ENCODE assay signal across 39 mouse cellular contexts in genomic region chr9:65472769-65473168, GRCm38 (mm10). TPM values are rescaled to one million over a fixed set of nuclear protein-coding genes. Genes with fewer than 3 reads are reported as not detected.
"Had no signal": no experiment of that assay in that cellular context is flagged by ENCODE, and none has a peak within 500 bp of the region (broad histone marks: within the 10 kb centered on the region; RNA-seq: fewer than 3 reads in every experiment).

No protein-coding gene starts in this region.

- H3K4me3 ChIP-seq: heart, embryonic 10.5 days; heart, embryonic 12.5 days; hindbrain, embryonic 13.5 days; hindbrain, embryonic 15.5 days; kidney, embryonic 15.5 days; layer of hippocampus, adult 2 months; left cerebral cortex, adult 2 months; limb, embryonic 13.5 days; limb, embryonic 15.5 days; liver, embryonic 12.5 days had no signal

- ATAC-seq: forebrain, postnatal 0 days; hindbrain, postnatal 0 days; intestine, embryonic 16.5 days; liver, embryonic 12.5 days had no signal

- H3K4me1 ChIP-seq: heart, embryonic 10.5 days; heart, embryonic 12.5 days; hindbrain, embryonic 13.5 days; hindbrain, embryonic 15.5 days; limb, embryonic 15.5 days had no signal

- H3K9me3 ChIP-seq: heart, embryonic 10.5 days; heart, embryonic 12.5 days; hindbrain, embryonic 13.5 days; hindbrain, embryonic 15.5 days; kidney, embryonic 15.5 days; limb, embryonic 13.5 days; limb, embryonic 15.5 days; liver, embryonic 12.5 days had no signal

- H3K9ac ChIP-seq: forebrain, postnatal 0 days; heart, embryonic 12.5 days; hindbrain, embryonic 13.5 days; hindbrain, embryonic 15.5 days; kidney, embryonic 15.5 days; limb, embryonic 13.5 days; limb, embryonic 15.5 days; liver, embryonic 12.5 days had no signal

- H3K27me3 ChIP-seq: heart, embryonic 12.5 days; hindbrain, embryonic 13.5 days; hindbrain, embryonic 15.5 days; kidney, embryonic 15.5 days; limb, embryonic 13.5 days; limb, embryonic 15.5 days; liver, embryonic 12.5 days had no signal

- DNase-seq: forebrain, postnatal 0 days; gastrocnemius, postnatal 14 days; gastrocnemius, postnatal 36 days; heart, adult 18-20 months; heart, postnatal 10 days; kidney, adult 11 months; kidney, adult 2 months; kidney, adult 9 months; kidney, postnatal 25 days; kidney, postnatal 4 days; left cerebral cortex, postnatal 4 days had no signal

- H3K4me2 ChIP-seq: heart, embryonic 12.5 days; hindbrain, embryonic 13.5 days; hindbrain, embryonic 15.5 days; kidney, embryonic 15.5 days; limb, embryonic 13.5 days; limb, embryonic 15.5 days; liver, embryonic 12.5 days had no signal

- H3K27ac ChIP-seq: heart, embryonic 10.5 days; hindbrain, embryonic 13.5 days; hindbrain, embryonic 15.5 days; hindbrain, postnatal 0 days; kidney, embryonic 15.5 days; kidney, postnatal 0 days; layer of hippocampus, adult 2 months; left cerebral cortex, adult 2 months; limb, embryonic 13.5 days; limb, embryonic 15.5 days; liver, embryonic 12.5 days had no signal

RNA-seq across cellular contexts. Expression of gene Ankdd1a, which starts 47.2 kb away (rescaled TPM):
- total RNA-seq: gastrocnemius, adult 18-20 months; gastrocnemius, adult 8-10 months; gastrocnemius, postnatal 14 days; gastrocnemius, postnatal 36 days; heart, adult 18-20 months; heart, adult 8-10 months; heart, postnatal 25 days; hematopoietic stem cell, adult 5-6 weeks; liver, adult 2 months had no signal
- polyA plus RNA-seq: heart, embryonic 10.5 days; heart, embryonic 12.5 days; heart, embryonic 14.5 days; heart, embryonic 16.5 days; intestine, embryonic 14.5 days; intestine, embryonic 16.5 days; kidney, embryonic 15.5 days; limb, embryonic 13.5 days; liver, adult 2 months; liver, embryonic 12.5 days had no signal

RNA-seq across cellular contexts. Expression of gene Slc51b, which starts 50.0 kb away (rescaled TPM):
- total RNA-seq: forebrain, postnatal 0 days; gastrocnemius, adult 18-20 months; gastrocnemius, adult 8-10 months; gastrocnemius, postnatal 14 days; gastrocnemius, postnatal 36 days; heart, adult 18-20 months; heart, adult 8-10 months; heart, postnatal 10 days; heart, postnatal 25 days; hematopoietic stem cell, adult 5-6 weeks; hindbrain, postnatal 0 days; layer of hippocampus, adult 2 months; layer of hippocampus, postnatal 10 days; layer of hippocampus, postnatal 25 days; left cerebral cortex, adult 2 months; left cerebral cortex, postnatal 10 days; left cerebral cortex, postnatal 25 days; left cerebral cortex, postnatal 4 days had no signal
- polyA plus RNA-seq: forebrain, postnatal 0 days; gonadal fat pad, adult 2 months; heart, embryonic 10.5 days; heart, embryonic 12.5 days; heart, embryonic 14.5 days; hindbrain, embryonic 11.5 days; hindbrain, embryonic 13.5 days; hindbrain, embryonic 15.5 days; hindbrain, postnatal 0 days; limb, embryonic 13.5 days; limb, embryonic 15.5 days; liver, embryonic 12.5 days had no signal
